Mouse (Mus musculus): ENCODE data around the gene Plekhh1.
"Not testable (repeated sequence)": the region's sequence is repeated elsewhere in the genome, so short reads cannot be mapped to it uniquely, and the experiment has no call there.

The Plekhh1 gene

GRCm38 (mm10) chr12:79027526-79027925, 1.4 kb upstream of the Plekhh1 start:
- not testable (repeated sequence) for DNase-seq (ENCODE audit: low spot score in 2 of 2)

GRCm38 (mm10) chr12:79034331-79034730, 5.4 kb downstream of the Plekhh1 start:
- DNase-seq (ENCODE audit: low spot score in 2 of 2) = no peak

- DNase-seq (ENCODE audit: low spot score in 2 of 2) = no peak
Measured at GRCm38 (mm10) chr12:79035349-79035748, 6.4 kb downstream of the Plekhh1 start.

- no peak for DNase-seq (ENCODE audit: low spot score in 2 of 2)
Measured at GRCm38 (mm10) chr12:79039708-79040107, 10.7 kb downstream of the Plekhh1 start.

GRCm38 (mm10) chr12:79040201-79040827, 11.4 kb downstream of the Plekhh1 start:
- DNase-seq (ENCODE audit: low spot score in 2 of 2) = no peak

GRCm38 (mm10) chr12:79041436-79041835, 12.5 kb downstream of the Plekhh1 start:
- DNase-seq (ENCODE audit: low spot score in 2 of 2) = no peak

- no peak for DNase-seq (ENCODE audit: low spot score in 2 of 2)
Measured at GRCm38 (mm10) chr12:79044668-79045067, 15.7 kb downstream of the Plekhh1 start.

- DNase-seq (ENCODE audit: low spot score in 2 of 2) = no peak
Measured at GRCm38 (mm10) chr12:79046171-79046570, 17.2 kb downstream of the Plekhh1 start.

- DNase-seq (ENCODE audit: low spot score in 2 of 2) = no peak
Measured at GRCm38 (mm10) chr12:79047203-79047602, 18.2 kb downstream of the Plekhh1 start.

- no peak for DNase-seq (ENCODE audit: low spot score in 2 of 2)
Measured at GRCm38 (mm10) chr12:79048898-79049297, 19.9 kb downstream of the Plekhh1 start.

GRCm38 (mm10) chr12:79049807-79050206, 20.8 kb downstream of the Plekhh1 start:
- DNase-seq (ENCODE audit: low spot score in 2 of 2) = no peak

GRCm38 (mm10) chr12:79050545-79051212, 21.7 kb downstream of the Plekhh1 start:
- no peak for DNase-seq (ENCODE audit: low spot score in 2 of 2)

- DNase-seq (ENCODE audit: low spot score in 2 of 2) = no peak
Measured at GRCm38 (mm10) chr12:79052073-79052472, 23.1 kb downstream of the Plekhh1 start.

GRCm38 (mm10) chr12:79055276-79055675, 26.3 kb downstream of the Plekhh1 start:
- no peak for DNase-seq (ENCODE audit: low spot score in 2 of 2)

- no peak for DNase-seq (ENCODE audit: low spot score in 2 of 2)
Measured at GRCm38 (mm10) chr12:79059573-79059972, 30.6 kb downstream of the Plekhh1 start.

- no peak for DNase-seq (ENCODE audit: low spot score in 2 of 2)
Measured at GRCm38 (mm10) chr12:79060134-79060533, 31.2 kb downstream of the Plekhh1 start.

GRCm38 (mm10) chr12:79060766-79061652, 32.0 kb downstream of the Plekhh1 start:
- DNase-seq (ENCODE audit: low spot score in 2 of 2) = no peak

GRCm38 (mm10) chr12:79064451-79064850, 35.5 kb downstream of the Plekhh1 start:
- no peak for DNase-seq (ENCODE audit: low spot score in 2 of 2)

GRCm38 (mm10) chr12:79066431-79066830, 37.5 kb downstream of the Plekhh1 start:
- no peak for DNase-seq (ENCODE audit: low spot score in 2 of 2)

GRCm38 (mm10) chr12:79067526-79067925, 38.6 kb downstream of the Plekhh1 start:
- DNase-seq (ENCODE audit: low spot score in 2 of 2) = no peak

- DNase-seq (ENCODE audit: low spot score in 2 of 2) = no peak
Measured at GRCm38 (mm10) chr12:79068306-79068705, 39.3 kb downstream of the Plekhh1 start.

GRCm38 (mm10) chr12:79069187-79069608, 40.2 kb downstream of the Plekhh1 start:
- DNase-seq (ENCODE audit: low spot score in 2 of 2) = no peak
